Mouse (Mus musculus) T-helper 1 cell (primary cell): Measurements from ENCODE around the gene Ier5.

ENCODE experiments used
- in situ Hi-C: fragments of 300-600 bp; cut with MboI, MseI; formaldehyde crosslinking; loops from one replicate; pipeline ENCODE4 v1.15.1; 2025; ENCODE audit warnings: high pct_unique_total_duplicates

Gene Ier5

DNA sequence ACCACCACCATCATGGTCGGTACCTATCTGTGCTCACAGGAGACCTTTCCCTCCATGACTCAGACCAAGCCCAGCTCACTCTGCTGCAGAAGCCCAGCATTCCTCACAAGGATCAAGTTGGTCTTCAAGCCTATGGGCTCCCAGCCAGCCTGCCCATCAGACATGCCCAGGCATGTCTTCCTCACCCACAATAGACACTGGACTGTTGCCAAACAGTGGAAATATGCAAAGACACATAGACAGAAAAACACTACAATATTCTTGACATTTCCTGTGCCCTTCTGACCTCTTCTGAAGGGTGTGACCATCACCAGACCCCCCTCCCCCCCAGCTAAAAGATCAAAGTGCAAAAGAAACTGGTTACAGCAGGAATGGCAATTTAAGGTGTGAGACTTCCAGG, 43.3 kb downstream of the Ier5 start:
- in situ Hi-C loops = no loop called here

GRCm38 (mm10) chr1:155055041-155055440, 44.4 kb downstream of the Ier5 start:
- in situ Hi-C loops = no loop called here

DNA sequence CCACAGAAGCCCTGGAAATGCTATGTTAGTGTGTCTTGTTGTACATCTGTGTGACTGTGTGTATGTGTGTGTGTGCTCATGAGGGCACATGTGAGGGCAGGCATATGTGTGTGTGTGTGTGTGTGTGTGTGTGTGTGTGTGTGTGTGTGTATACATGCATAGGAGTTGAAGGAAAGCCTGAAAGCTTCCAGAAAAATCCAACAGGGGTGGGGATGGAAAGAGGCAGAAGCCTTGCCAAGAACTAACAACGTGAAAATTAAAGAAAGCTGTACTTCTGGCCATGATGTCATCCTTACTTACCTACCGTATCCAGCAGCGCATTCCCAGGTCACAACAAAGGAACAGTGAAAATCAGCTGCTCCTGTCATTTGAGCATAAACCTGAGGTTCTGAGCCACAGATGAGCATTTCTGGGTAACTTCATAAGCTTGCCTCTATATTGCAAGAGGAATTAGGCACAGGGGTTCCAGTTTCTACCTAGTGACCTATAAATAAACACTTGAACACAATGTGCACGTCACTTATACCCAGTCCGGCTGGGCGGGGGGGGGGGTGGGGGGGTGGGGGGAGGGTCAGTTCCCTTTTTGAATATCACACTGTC, 45.0 kb downstream of the Ier5 start:
- in situ Hi-C loops = loop anchor here (5.0 kb wide), 1 partner anchor 33 kb away; no protein-coding TSS in a partner anchor

GRCm38 (mm10) chr1:155053296-155053695, 46.1 kb downstream of the Ier5 start:
- in situ Hi-C loops = loop anchor here (5.0 kb wide), 1 partner anchor 34 kb away; no protein-coding TSS in a partner anchor

- in situ Hi-C loops = loop anchor here (5.0 kb wide), 1 partner anchor 35 kb away; no protein-coding TSS in a partner anchor
These were observed 46.7 kb downstream of the Ier5 start for GRCm38 (mm10) chr1:155052761-155053166.

DNA sequence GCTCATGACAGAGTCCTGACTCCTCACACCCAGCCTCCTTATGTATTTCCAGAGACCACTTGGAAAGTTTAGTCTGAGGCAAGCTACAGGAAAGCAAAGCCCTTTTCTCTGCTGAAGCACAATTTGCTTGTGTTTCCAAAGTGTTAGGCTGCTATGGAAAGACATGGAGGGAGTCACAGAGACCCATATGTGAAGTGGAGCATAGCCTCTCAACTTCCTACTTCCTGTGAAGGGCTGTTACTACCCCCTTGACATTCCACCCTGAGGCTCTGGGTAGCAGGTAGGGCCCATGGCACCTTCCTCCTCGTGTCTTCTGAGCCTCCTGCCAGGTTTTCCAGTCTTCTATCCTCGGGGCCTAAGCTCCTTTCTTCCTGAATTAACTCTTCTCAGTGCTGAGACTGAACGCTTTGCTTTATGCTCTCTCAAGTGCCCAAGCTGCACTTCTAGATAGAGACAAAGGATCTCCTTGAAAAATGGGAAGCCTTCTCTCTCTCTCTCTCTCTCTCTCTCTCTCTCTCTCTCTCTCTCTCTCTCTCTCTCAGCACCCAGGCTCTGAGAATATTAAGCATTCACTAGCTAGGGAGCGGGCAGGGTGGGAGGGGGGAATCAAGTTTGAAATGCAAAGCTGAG, 47.2 kb downstream of the Ier5 start:
- in situ Hi-C loops = loop anchor here (5.0 kb wide), 1 partner anchor 35 kb away; no protein-coding TSS in a partner anchor

DNA sequence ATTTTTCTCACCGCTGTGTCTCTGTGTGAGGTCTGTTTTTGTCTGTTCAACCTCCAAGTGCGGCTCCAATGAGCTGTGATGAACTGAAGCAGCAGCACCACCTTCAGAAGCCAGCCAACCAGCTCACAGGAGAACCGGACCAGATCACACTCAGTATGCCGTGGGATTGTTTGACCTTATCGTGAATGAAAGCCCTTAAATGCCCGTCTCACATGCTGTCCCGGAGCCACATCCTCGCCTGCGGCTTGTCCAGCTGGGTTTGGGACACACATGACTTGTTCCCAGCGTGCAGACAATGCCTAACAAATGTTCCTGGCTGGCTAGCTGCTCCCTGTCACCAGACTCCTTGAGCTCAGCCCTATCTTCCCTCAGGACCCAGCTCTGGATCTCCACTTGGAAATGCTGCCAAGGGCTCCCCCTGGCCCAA, 47.7 kb downstream of the Ier5 start:
- in situ Hi-C loops = loop anchor here (5.0 kb wide), 1 partner anchor 36 kb away; no protein-coding TSS in a partner anchor

DNA sequence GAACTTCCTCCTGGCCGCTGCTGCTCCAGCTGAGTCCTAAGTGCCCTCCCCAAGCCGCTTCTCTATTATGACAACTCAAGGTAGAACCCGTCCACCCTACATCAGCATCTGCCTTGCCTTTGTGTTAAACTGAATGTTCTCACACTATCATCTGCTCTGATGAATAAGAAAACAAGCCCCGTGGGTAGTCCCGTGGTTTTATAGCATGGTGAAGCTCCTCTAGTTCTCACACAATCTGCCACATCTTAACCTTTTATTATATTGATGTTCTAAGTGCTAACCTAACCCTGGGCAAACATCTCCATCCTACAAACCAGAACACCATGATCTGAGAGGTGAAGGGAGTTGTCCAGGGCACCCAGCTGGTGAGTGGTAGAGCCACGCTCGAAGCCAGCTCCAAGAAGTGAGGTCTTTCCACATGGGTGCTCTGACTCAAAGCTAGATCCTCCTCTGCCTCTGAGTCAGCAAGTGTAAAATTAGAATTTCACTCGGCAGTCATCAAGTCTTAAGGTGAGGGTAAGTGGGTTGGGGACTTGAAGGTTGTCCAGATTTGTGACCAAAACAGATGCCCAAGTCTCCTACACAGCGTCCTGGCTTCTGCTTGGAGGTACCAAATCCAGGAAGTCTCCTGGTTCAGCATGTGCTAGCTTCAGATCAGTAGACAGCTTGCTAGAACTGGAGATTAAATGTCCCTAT, 48.4 kb downstream of the Ier5 start:
- in situ Hi-C loops = loop anchor here (5.0 kb wide), 1 partner anchor 36 kb away; no protein-coding TSS in a partner anchor

DNA sequence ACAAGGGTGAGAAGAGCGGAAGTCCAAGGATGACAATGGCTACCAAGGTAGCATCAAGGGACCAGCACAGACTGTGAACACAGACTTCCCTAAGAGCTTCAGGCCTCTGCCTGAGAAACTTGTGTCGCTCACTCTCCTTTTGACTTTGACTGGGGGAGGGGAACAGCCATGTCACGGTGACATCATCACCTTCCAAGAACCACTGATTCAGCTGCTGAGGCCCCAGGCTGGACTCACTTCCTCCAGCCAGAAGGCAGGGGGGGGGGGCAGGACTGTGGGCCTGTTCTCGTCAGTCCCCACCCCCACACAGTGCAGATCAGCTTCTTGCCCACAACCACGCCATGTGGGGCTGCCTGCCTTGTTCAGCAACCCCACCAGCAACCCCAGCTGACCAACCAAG, 49.3 kb downstream of the Ier5 start:
- in situ Hi-C loops = loop anchor here (5.0 kb wide), 1 partner anchor 37 kb away; no protein-coding TSS in a partner anchor

DNA sequence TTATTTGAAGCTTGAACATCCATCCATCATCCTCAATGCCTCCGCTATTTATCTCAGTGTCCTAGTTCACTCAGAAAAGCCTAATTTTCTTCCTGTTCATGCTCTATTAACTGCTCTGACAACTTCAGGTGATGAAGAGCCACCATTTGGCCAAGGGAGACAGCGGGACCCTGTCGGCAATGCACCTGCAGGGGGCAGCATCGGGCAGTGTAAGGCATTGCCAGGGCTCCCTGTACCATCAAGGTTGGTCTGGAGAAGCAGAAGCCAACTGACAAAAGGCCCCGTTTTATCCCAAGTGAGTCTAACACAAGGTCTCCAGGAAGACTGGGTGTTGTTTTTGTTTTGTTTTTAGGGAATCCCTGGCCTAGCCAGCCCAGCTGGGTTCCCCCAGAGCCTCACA, 50.5 kb downstream of the Ier5 start:
- in situ Hi-C loops = no loop called here
